Mouse (Mus musculus): ENCODE data around the gene Shank2. TPM values are rescaled to one million over a fixed set of nuclear protein-coding genes. Genes with fewer than 3 reads are reported as not detected.

The Shank2 gene
- total RNA-seq, 2 experiments from 2014 or later, result 0.11 to 0.12 TPM

DNA sequence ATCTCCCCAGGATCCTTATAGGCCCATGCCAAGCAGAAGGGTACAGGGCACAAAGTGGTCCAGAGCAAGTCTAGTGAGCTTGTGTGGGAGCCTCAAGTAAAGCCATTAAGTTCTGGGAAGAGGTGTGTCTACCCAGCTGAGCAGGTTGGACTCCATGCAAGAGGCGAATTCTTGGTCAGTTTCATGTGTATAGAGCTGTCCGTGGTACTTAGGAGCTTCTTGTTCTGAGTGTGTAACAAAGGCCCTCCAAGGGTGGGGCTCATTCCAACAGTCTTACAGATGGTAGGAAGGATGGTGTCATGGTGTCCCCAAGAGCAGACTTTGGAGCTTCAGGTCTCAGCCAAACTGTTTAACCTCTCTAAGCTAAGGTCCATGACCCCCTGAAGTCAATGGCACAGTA is 158.3 kb downstream of the Shank2 start:
- DNase-seq (ENCODE audit: low spot score), result no peak

DNA sequence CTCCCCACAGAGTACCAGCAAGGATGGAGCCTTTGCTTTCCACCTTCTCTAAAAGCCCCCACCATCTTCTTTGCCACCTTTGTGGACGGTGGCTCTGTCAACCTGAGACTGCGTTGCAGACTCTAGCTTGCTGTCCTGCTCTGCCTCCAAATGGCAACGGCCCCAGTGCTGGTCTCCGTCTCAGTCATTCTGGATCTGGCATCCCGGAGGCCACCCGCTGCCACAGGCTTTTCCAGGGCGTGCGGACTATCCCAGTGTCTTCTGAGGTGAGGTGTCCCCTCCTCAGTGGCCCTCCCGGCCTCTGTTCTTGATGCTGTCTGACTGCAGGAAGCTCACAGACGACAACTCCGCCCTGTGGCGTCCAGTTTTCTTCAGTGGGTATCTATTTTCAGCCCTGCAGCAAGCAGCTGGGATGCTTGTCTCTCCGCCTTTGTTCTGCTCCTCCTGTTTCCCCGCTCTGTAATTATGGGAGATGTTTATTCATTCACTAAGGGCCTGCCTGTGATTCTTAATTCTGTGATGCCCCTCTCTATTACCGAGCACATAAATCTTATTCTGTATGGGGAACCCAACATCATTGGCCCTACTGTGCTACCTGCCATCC is 159.0 kb downstream of the Shank2 start:
- DNase-seq (ENCODE audit: low spot score), result no peak

DNA sequence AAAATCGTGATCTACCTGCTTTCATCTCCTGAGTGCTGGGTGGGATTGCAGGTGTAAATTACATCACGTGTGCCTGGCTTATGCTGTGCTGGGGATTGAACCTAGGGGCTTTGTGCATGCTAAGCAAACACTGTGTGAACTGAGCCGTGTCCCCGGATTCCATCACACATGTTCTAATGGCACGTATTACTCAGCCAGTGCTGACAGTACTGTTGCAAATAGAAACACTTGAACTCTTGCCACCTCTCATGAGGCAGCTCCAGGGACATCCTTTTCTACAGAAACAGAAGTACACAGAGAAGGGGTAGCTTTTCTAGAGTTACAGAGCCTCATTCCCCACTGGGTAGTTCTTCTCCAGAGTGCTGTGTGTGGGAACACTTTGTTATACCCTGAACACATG is 168.5 kb downstream of the Shank2 start:
- DNase-seq (ENCODE audit: low spot score), result no peak

DNA sequence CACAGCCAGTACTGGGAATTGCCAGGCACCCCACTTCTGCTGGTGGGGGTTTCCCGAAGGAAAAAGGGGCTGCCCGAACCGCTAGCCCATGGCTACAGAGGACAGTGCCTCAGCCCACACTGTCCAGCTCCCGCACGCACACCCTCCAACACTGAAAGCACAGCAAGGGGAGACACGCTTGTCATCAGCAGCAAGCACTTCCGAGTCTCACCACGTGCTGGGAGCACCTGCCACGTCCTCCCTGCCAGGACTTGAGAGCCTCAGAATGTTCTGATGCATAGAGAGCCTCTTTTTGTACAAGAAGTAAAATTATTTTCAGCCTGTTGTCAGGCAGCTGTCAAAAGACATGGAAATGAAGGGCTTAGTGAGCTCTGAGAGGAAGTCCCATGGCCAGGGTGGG is 169.0 kb downstream of the Shank2 start:
- no peak for DNase-seq (ENCODE audit: low spot score)

DNA sequence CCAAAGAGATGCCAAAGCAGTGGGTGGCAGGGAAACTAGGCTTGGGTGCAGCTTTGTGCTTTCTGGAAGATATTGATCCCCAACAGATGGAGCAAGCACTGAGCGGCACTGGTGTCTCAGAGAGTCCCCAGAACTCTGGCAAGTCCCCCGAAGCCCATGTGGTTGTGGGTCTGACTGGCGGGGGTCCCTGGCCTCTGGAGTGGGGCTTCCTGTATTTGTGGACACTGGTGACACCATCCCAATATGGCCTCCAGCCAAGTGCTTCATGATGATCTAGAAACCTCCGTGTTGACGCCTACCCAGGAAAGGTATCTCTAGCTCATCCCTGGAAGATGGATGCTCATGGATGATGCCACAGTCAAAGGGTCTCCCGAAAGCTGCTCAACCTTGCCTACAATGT is 172.1 kb downstream of the Shank2 start:
- DNase-seq (ENCODE audit: low spot score), result no peak

DNA sequence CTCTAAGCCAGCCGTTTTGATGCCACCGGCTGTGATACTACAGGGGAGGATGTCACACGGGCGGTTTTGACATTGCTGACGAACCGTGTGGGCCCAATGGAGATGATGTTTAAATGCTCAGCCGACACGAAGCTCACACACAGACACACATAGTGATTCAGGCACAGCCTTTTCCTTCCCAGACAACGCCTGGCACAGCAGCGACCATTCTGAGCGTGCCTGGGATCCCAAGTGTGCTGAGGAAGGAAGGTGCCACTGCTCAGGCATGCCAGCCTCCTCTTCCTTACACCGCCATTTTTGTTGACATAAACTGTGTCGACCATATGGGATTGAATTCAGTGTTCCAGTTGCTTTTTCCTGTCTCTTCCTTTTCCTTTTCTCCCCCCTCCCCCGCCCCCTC is 172.6 kb downstream of the Shank2 start:
- no peak for DNase-seq (ENCODE audit: low spot score)

DNA sequence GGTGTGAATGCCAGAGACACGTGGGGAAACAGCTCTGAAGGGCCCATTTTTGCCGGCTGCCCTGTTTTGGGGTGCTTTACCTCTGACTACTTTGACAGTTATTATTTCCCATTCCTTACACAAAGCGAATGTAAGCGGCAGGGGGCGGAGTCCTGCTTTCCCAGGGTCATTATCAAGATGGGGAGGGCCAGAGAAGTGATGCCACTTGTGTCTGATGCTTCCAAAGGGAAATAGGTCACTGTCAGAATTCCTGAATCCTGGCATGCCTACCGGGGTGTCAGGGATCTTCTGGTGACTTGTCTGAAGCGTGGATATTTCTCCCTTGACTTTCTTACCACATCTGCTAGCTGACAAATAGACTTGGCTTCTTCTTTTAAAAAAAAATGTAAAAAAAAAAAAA is 173.3 kb downstream of the Shank2 start:
- no peak for DNase-seq (ENCODE audit: low spot score)

DNA sequence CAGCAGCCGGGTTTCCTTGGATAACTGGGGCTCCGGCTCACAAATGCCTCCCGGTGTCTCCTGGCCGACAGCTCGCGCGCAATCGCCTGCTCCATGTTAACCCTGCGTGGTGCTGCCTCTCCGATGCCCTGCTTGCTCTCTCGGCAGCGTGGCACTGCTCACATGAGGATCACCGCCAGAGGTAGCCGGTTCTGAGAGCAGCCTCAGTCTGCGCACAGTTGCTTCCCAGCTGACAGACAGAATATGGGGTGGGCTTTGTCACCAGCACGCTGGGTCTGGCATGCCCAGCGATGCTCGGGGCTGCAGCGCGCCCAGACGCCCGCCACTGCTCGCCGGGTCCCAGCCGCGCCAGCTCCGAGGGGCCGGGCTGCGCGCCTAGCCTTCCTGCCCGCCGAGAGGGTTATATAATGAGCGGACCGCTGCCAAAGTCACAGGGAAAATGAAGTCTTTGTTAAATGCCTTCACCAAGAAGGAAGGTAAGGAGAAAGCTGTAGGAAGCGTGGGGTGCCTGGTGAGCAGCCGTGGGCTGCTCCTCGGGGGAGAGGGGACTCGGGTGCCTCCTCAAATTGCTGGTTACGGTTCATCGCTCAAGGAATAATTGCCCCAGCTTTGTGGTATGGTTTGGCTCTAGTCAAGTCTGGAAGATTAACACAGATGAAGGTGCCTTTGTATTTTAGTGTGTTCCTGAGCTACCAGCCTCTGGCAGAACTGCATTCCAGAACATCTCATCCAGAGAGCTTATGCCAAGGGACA is 173.9 kb downstream of the Shank2 start:
- no peak for DNase-seq (ENCODE audit: low spot score)

DNA sequence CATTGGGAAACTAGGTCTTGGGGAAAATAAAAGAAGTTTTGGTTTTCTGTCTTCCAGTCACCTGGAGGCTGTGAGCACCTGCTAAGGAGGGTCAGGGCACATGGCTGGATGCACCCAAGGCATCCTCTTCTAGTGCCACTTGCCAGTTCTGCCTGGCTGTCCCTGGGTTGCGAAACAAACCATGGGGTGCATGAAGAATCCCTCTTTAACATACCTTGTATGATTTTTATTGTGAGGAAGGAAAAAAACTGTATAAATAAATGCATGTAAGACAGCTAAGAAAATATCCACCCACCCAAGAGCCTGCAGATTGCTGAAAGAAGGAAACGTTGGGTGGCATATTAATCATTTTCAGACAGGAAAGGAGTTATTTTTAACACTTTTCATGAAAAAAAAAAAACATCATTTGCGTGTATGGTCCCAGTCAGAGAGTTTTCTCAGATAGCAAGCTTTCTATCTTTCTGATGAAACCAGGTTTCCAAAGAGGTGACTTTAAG is 174.6 kb downstream of the Shank2 start:
- no peak for DNase-seq (ENCODE audit: low spot score)

DNA sequence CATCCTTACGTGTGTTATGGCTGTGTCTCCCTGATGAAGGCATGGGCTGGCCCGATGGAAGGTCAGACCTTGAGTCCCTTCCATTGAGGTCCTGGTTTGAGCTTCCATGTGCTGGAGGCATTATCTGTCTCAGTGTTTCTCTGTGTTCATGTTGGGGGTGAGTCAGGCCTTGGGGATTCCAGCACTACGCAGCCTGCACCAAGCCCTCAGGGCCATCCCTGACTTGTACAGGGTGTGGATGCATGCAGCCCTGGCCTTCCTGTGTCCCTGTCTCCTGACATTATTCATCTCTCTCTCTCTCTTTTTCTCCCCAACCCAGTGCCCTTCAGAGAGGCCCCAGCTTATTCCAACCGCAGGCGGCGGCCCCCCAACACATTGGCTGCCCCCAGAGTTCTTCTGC is 177.7 kb downstream of the Shank2 start:
- no peak for DNase-seq (ENCODE audit: low spot score)

DNA sequence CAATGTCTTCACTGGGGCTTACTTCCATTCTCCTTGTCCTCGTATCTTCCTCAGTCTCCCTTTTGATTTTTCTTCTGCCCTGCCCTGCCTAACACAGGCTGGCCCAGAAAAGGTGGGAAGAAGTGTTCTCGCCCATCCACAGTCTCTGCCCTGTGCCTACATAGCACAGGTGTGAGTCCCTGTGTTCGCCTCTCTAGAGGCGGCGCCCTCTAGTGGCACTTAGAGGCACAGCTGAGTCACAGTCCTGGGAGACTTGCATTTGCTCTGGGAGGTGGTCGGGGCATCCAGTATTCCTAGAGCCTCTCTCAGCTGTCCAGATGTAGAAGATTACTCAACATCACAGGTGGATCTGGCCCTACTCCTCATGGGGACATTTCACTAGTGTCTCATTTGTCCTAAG is 179.2 kb downstream of the Shank2 start:
- peak; percentile 6 for DNase-seq (ENCODE audit: low spot score)

DNA sequence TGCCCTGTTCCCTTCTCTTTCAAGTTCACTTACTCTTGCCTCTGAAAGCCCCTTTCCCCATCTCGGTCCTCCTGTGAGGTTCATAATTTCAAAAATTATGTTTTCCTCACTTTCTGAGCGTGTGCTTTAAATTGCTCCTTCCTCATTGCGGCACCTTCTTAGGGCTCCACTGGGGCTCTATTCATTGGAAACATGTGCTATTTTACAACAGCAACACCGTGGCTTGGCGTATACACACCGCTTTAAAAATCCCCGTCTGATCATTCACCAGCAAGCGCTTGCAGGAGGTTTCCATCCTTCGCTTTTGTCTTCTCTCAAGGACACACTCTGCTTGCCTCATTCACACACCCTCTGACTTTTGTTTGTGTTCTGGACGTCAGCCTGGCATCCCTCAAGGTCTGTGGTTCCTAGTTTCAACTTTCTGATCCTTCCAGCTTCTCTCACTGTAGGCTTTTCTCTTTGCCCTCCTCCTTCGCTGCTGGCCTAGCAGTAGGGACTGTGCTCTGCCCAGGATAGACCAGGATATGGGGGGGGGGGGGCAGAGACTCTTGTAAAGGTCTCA is 186.2 kb downstream of the Shank2 start:
- DNase-seq (ENCODE audit: low spot score), result no peak

DNA sequence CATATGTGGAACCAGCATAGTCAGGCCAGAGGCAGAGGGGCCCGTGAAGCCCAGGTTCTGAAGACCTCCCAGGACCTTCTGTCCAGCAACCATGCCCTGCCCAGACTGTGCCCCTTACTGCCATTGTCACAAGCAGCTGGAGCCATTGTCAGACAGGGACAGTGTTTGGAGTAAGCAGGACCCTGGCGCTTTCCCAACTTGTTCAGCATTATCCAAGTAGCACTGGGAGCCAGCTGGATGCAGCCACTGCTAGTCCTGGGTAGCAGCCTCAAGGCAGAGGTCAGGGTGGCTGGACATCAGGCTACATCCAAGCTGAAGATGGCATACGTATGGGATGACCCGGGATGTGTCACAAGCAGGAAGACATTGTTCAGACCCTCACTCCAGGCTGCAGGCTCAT is 187.7 kb downstream of the Shank2 start:
- DNase-seq (ENCODE audit: low spot score), result no peak

DNA sequence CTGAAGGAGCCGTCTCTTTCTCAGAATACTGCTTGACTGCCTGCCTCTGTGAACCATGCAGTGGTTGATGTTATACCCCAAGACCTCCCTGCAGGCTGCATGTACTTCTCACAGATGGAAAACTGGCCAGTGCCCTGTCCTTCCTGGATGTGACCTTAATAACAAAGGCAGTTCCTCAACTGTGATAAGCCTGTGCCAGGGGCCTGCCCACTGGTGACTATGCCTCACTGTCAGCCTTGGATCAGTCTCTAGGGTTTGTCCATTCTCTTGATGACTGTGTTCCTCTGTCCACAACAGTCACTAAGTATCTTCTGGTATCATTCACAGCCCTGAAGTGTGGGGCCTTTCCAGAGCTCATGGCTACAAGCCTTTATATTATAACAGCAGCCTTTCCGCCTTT is 196.8 kb downstream of the Shank2 start:
- DNase-seq (ENCODE audit: low spot score), result no peak

DNA sequence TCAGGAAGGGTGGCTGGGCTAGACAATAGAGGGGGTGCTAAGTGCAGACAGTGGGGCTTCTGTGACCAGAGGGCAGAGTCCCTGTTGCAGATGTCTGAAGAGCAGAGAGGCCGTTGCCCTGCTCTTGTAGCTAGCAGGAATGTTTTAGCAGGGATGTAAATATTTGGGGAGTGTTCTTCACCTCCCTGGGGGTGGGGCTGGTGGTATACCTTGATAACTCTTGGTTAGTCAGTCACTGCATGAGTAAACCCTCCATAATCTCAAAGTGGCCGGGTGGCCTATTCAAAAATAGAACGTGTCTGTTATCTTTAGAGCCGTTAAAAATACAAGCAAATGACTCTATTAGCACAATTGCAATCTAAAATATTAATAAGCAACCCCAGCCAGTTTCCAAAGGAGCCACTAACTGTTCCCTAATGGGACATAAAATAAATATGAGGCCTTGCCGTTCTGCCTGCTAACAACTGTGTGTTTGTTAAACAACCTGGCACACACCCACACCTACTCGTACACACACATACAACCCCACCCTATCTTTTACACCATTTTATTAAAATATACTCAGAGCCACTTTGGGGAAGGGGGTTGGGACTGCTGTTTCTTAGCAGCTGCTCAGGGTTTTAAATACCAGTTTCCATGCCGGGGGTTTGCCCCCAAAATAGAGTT is 200.4 kb downstream of the Shank2 start:
- no peak for DNase-seq (ENCODE audit: low spot score)

DNA sequence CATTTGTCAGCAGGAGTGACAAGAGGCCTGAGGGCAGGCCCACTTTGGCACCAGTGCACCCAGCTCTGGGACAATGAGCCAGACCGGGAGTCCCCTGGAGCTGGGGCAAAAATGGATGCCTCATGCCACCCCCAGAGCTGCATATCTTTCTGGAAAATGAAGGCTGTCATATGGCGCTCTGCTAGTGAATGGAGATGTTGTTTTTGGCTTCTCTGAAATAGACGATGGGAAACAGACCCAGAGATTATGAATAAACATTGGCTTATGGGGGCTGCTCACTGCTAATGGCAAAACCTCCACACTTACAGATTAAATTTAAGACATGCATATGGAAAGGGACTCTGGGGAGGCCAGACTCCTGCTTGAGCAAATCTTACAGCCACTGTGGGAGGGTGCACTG is 202.6 kb downstream of the Shank2 start:
- DNase-seq (ENCODE audit: low spot score), result no peak

DNA sequence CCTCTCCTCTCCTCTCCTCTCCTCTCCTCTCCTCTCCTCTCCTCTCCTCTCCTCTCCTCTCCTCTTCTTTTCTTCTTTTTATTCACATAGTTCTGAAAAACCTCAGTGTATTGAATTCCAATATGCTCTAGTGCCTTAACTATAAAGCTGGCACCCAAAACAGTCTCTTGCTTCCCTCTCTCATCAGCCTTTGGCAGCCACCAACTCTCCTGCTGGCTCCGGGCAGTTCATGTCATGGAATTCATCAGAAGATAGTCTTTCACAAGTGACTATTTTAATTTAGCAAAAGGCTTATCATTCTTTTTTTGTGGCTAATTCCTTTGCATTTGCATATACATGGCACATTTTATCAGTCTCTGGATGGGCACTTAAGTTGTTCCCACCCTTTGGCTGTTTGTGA is 203.4 kb downstream of the Shank2 start:
- DNase-seq (ENCODE audit: low spot score), result no peak

DNA sequence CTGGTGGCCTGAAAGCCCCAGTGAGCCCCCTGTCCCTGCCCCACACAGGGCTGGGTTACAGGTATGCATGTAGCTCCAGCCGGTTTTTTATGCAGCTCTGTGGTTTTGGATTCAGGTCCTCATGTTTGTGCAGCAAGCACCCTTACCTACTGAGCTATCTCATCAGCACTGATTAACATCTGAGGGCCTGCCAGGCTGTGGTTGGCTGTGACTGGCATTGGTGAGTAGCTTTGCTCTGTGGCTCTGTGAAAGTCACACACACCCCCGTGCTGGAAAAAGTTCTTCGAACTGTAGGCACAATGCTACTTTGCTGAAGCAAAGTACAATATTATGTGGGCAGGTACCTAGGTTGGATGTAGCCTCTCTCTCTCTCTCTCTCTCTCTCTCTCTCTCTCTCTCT is 204.1 kb downstream of the Shank2 start:
- no peak for DNase-seq (ENCODE audit: low spot score)

DNA sequence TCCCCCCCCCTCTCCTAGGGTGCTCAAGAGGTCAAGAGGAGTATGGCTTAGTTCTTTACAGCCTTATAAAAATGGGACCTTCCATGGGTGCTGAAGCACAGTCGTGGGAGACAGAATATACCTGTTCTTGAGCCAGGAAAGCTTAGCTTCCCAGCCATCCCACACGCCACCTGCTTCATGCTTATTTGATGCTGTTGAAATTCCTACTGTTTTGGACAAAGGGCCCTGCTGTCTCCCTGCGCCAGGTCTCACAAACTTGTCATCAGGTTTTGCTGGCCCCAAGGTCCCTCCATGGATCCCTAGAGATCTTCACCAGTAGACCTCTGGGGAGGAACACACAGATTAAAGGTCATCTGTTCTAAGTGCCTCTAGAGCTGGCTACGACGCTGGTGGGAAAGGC is 204.5 kb downstream of the Shank2 start:
- DNase-seq (ENCODE audit: low spot score), result no peak

DNA sequence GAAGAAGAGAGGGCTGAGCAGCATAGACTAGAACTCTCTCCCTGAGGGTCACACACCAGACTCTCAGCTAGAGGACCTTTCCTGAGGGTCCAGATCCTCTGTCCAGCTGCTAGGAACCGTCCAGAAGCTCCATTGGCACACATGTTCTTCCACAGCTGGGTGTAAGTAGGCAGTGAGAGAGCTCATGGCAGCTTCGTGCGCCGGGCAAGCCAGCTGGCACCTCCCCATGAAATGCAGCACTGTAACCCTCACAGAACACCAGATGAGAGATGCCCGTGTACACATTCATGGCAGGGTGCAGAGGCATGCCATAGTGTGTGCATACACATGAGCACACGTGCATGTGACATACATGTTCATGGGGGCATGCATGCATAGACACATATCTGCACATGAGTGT is 205.4 kb downstream of the Shank2 start:
- DNase-seq (ENCODE audit: low spot score), result no peak

DNA sequence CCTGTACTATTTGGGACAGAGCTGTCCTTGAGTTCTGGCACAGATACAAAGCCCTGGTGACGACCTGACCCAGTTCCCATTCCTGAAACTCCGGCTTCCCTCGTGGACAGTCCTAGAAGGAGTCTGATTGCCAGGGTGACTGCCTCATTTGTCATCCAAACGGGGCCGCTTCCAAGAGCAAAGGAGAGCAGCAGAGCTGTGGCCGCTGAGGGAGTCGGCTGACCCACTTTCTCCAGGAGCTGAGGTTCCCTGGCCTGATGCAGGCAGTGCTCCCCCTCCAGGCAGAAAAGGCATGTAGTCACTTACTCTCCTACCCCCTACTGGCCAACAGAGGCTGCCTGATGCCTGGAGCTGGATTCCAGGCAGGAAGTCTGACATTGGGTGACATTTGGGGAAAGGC is 206.1 kb downstream of the Shank2 start:
- peak; percentile 77 for DNase-seq (ENCODE audit: low spot score)

DNA sequence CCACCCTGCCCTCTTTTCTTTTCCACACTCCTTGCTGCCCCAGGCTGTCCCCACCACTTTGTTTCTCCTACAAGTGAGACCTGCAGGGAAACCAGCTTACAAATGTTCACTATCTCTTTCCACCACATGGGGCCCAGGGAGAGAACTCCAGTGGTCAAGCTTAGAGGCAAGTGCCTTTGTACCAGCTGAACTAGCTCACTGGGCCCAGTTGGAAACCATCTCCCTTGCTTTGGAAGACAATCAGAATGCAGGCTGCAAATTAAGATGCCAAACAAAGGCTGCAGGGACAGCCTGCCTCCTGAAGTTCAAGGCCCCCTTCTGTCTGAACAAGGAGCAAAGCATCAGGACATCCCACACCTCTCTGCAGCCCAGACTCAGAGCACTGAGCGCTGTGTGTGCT is 206.9 kb downstream of the Shank2 start:
- no peak for DNase-seq (ENCODE audit: low spot score)

DNA sequence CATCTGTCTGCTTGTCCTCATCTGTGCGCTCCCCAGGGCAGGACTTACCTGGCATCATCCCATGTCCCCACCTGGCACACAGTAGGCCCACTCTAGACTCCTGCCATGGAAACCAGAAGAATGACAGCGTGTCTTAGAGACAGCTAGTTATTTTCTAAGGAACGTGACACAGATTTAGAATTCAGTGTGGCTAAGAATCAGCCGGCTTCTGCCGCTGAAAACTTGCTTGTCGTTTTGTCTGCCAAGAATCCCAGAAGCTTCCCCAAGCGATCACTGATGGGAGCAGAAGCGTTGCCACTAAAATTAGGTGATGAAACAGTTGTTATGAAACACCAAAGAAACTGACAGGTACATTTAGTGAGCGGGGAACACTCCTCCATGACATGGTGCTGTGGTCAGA is 208.8 kb downstream of the Shank2 start:
- DNase-seq (ENCODE audit: low spot score), result no peak
